Mouse (Mus musculus): ENCODE measurements around the gene Ccdc58. TPM values are rescaled to one million over a fixed set of nuclear protein-coding genes. Genes with fewer than 3 reads are reported as not detected.

Gene Ccdc58
- polyA plus RNA-seq (2021; fragmentation: Nextera tagmentation) = 23.1 and 26.5 TPM in 2 replicates
- long read RNA-seq, experiment 1, transcript Ccdc58-203 (5 exons, 1,073 nt) = major isoform, 7 of 14 reads
- long read RNA-seq, experiment 1, partial matches to known transcripts = 1 of 14 reads
- long read RNA-seq, experiment 1, other reads (novel, unspliced or antisense) = 6 of 14 reads
- long read RNA-seq, experiment 2, transcript Ccdc58-203 (5 exons, 1,073 nt) = major isoform, 24 of 29 reads
- long read RNA-seq, experiment 2, partial matches to known transcripts = 2 of 29 reads
- long read RNA-seq, experiment 2, other reads (novel, unspliced or antisense) = 1 of 29 reads

GRCm38 (mm10) chr16:36071450-36072379, at the start of gene Ccdc58, which contains the start of gene Fam162a:
Ccdc58 (plus strand) TSS chr16:36071685.
Fam162a (minus strand) TSS chr16:36071594.

GRCm38 (mm10) chr16:36040640-36041624, 30.6 kb upstream of the Ccdc58 start, which contains the start of gene Wdr5b:
Wdr5b (plus strand) TSS chr16:36041190.

DNA sequence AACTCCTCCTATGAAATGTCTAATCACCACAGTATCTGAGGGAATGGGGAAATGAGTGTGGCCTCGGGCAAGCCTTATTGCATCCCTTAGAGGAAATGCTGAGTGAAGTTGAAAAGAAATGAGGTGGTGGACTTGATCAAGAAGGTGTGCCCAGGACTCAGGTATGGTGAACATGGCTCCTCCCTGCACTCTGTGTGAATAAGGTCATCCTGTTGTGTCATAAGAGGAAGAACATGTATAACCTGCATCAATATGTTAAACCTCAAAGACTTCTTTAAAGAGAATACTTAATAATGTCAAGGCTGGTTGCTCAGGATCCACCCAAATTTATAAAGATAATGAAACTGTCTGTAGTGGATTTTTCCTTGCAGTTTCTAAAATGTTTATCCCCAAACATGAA, 59.7 kb downstream of the Ccdc58 start, which contains the start of gene Csta1:
Csta1 (minus strand) TSS at position 101 of the 400 bp plus-strand sequence.

Other genes starting within 250 kb of the Ccdc58 start
- 0.16 and 0.21 TPM in 2 replicates for gene Parp14, start 200.1 kb upstream of the Ccdc58 start, polyA plus RNA-seq (2021; fragmentation: Nextera tagmentation)
- 2.0 and 2.3 TPM in 2 replicates for gene Parp9, start 133.2 kb upstream of the Ccdc58 start, polyA plus RNA-seq (2021; fragmentation: Nextera tagmentation)
- 1.4 and 1.7 TPM in 2 replicates for gene Dtx3l, start 132.5 kb upstream of the Ccdc58 start, polyA plus RNA-seq (2021; fragmentation: Nextera tagmentation)
- gene Kpna1, start 92.9 kb upstream of the Ccdc58 start, polyA plus RNA-seq (2021; fragmentation: Nextera tagmentation) = 38.2 and 56.5 TPM in 2 replicates
- gene Wdr5b, start 30.5 kb upstream of the Ccdc58 start, polyA plus RNA-seq (2021; fragmentation: Nextera tagmentation) = 3.6 and 5.3 TPM in 2 replicates
- gene Fam162a, start 91 bp upstream of the Ccdc58 start, polyA plus RNA-seq (2021; fragmentation: Nextera tagmentation) = 240 and 250 TPM in 2 replicates
- not detected in 2 replicates for gene Csta1, start 59.6 kb downstream of the Ccdc58 start, polyA plus RNA-seq (2021; fragmentation: Nextera tagmentation)
- not detected in 2 replicates for gene Stfa2l1, start 85.1 kb downstream of the Ccdc58 start, polyA plus RNA-seq (2021; fragmentation: Nextera tagmentation)
- gene Gm5483, start 112.5 kb downstream of the Ccdc58 start, polyA plus RNA-seq (2021; fragmentation: Nextera tagmentation) = not detected in 2 replicates
- gene Gm5416, start 138.7 kb downstream of the Ccdc58 start, polyA plus RNA-seq (2021; fragmentation: Nextera tagmentation) = not detected in 2 replicates
- gene 2010005H15Rik, start 149.8 kb downstream of the Ccdc58 start, polyA plus RNA-seq (2021; fragmentation: Nextera tagmentation) = 0.63 TPM in 1 of 2 replicates, not detected in the other
- not detected in 2 replicates for gene Stfa1, start 205.3 kb downstream of the Ccdc58 start, polyA plus RNA-seq (2021; fragmentation: Nextera tagmentation)

Data from left cerebral cortex, adult 6 months (tissue).